Mouse (Mus musculus): ENCODE data around the gene Ttc8. TPM values are rescaled to one million over a fixed set of nuclear protein-coding genes. Genes with fewer than 3 reads are reported as not detected.

Ttc8 gene
- total RNA-seq, 1 experiment = 8.7 TPM

GRCm38 (mm10) chr12:98973461-98973860 lies 53.1 kb downstream of the Ttc8 start:
- no peak overlapping the region for H3K9ac ChIP-seq (ENCODE audit: insufficient read depth, low read depth, low read length, poor library complexity, severe bottlenecking)
- H3K4me3 ChIP-seq (ENCODE audit: insufficient read depth in 1 of 2, low read depth in 1 of 2, low read length in 2 of 2, poor library complexity in 1 of 2, severe bottlenecking in 1 of 2) = no peak overlapping the region
- peaks cover 0 to 2% of the 10 kb centered on the region in 2 experiments; a peak in 1 of 4 replicates for H3K4me1 ChIP-seq (ENCODE audit: control insufficient read depth in 2 of 2, insufficient read depth in 2 of 2, low read length in 2 of 2, poor library complexity in 1 of 2)
- TF ChIP-seq CHD2 (IDR thresholded peaks at IDR 0.05; ENCODE audit: low read depth, low read length) = no peak
- no peak for TF ChIP-seq MAFK (IDR thresholded peaks at IDR 0.05; ENCODE audit: insufficient read depth, low read depth, low read length)
- TF ChIP-seq ZC3H11A (IDR thresholded peaks at IDR 0.05; ENCODE audit: borderline replicate concordance, low read depth, low read length) = no peak
- no peak for TF ChIP-seq HCFC1 (IDR thresholded peaks at IDR 0.05; ENCODE audit: borderline replicate concordance, insufficient read depth, low read length)
- no peak for TF ChIP-seq ZNF384 (IDR thresholded peaks at IDR 0.05; ENCODE audit: low read depth, low read length)
- no peak for DNase-seq (ENCODE audit: low read depth, low spot score)
- no peaks in the 10 kb centered on the region for H3K9me3 ChIP-seq (ENCODE audit: control insufficient read depth, insufficient read depth, low read depth, low read length)
- no peaks in the 10 kb centered on the region for H3K36me3 ChIP-seq (ENCODE audit: control insufficient read depth, insufficient read depth, low read length, poor library complexity, severe bottlenecking)
- in situ Hi-C loops (cut with MboI; ENCODE audit: low sequenced_read_pairs in 2 of 2, unreplicated experiment in 2 of 2) = no loop called here
- no peak overlapping the region for H3K27ac ChIP-seq (ENCODE audit: insufficient read depth, low read depth, low read length, poor library complexity, severe bottlenecking)

- Histone ChIP-seq H3K4me3 (ENCODE audit: insufficient read depth in 1 of 2, low read depth in 1 of 2, low read length in 2 of 2, poor library complexity in 1 of 2, severe bottlenecking in 1 of 2) (no peak overlapping the region), H3K9me3 (ENCODE audit: control insufficient read depth, insufficient read depth, low read depth, low read length) (no peaks in the 10 kb centered on the region), H3K27ac (ENCODE audit: insufficient read depth, low read depth, low read length, poor library complexity, severe bottlenecking) (no peak overlapping the region), H3K9ac (ENCODE audit: insufficient read depth, low read depth, low read length, poor library complexity, severe bottlenecking) (no peak overlapping the region), H3K36me3 (ENCODE audit: control insufficient read depth, insufficient read depth, low read length, poor library complexity, severe bottlenecking) (no peaks in the 10 kb centered on the region), H3K4me1 (ENCODE audit: control insufficient read depth in 2 of 2, insufficient read depth in 2 of 2, low read length in 2 of 2, poor library complexity in 1 of 2) (peaks cover 0 to 2% of the 10 kb centered on the region in 2 experiments; a peak in 1 of 4 replicates)
- DNase-seq (ENCODE audit: low read depth, low spot score) = no peak
- in situ Hi-C loops (cut with MboI; ENCODE audit: low sequenced_read_pairs in 2 of 2, unreplicated experiment in 2 of 2) = no loop called here
- TF ChIP-seq MAFK (IDR thresholded peaks at IDR 0.05; ENCODE audit: insufficient read depth, low read depth, low read length) = no peak
- TF ChIP-seq ZNF384 (IDR thresholded peaks at IDR 0.05; ENCODE audit: low read depth, low read length) = no peak
- no peak for TF ChIP-seq ZC3H11A (IDR thresholded peaks at IDR 0.05; ENCODE audit: borderline replicate concordance, low read depth, low read length)
- TF ChIP-seq CHD2 (IDR thresholded peaks at IDR 0.05; ENCODE audit: low read depth, low read length) = no peak
- TF ChIP-seq HCFC1 (IDR thresholded peaks at IDR 0.05; ENCODE audit: borderline replicate concordance, insufficient read depth, low read length) = no peak
Observed at GRCm38 (mm10) chr12:98974157-98974804, 53.9 kb downstream of the Ttc8 start.

DNA sequence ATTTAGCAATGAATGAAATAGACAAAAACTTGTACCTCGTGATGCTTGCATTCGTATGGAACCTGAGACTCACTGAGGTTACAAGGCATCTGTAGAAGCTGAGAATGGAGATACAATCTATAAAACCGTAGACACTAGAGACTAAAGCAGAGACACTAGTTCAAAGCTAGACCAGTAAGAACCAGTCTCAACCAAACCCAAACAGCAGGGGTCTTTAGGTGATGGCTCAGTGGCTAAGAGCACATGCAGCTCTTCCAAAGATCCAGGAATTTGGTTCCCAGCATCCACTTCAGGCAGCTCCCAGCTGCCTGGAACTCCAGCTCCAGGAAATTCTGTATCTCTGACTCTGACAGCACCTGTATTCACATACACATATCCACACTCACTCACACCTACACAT lies 60.7 kb downstream of the Ttc8 start:
- Histone ChIP-seq H3K4me1 (ENCODE audit: control insufficient read depth in 2 of 2, insufficient read depth in 2 of 2, low read length in 2 of 2, poor library complexity in 1 of 2) (no peaks in the 10 kb centered on the region), H3K9ac (ENCODE audit: insufficient read depth, low read depth, low read length, poor library complexity, severe bottlenecking) (no peak overlapping the region), H3K36me3 (ENCODE audit: control insufficient read depth, insufficient read depth, low read length, poor library complexity, severe bottlenecking) (no peaks in the 10 kb centered on the region), H3K9me3 (ENCODE audit: control insufficient read depth, insufficient read depth, low read depth, low read length) (no peaks in the 10 kb centered on the region), H3K4me3 (ENCODE audit: insufficient read depth in 1 of 2, low read depth in 1 of 2, low read length in 2 of 2, poor library complexity in 1 of 2, severe bottlenecking in 1 of 2) (no peak overlapping the region), H3K27ac (ENCODE audit: insufficient read depth, low read depth, low read length, poor library complexity, severe bottlenecking) (no peak overlapping the region)
- in situ Hi-C loops (cut with MboI; ENCODE audit: low sequenced_read_pairs in 2 of 2, unreplicated experiment in 2 of 2) = no loop called here
- no peak for TF ChIP-seq CHD2 (IDR thresholded peaks at IDR 0.05; ENCODE audit: low read depth, low read length)
- TF ChIP-seq MAFK (IDR thresholded peaks at IDR 0.05; ENCODE audit: insufficient read depth, low read depth, low read length) = no peak
- TF ChIP-seq ZNF384 (IDR thresholded peaks at IDR 0.05; ENCODE audit: low read depth, low read length) = no peak
- no peak for TF ChIP-seq ZC3H11A (IDR thresholded peaks at IDR 0.05; ENCODE audit: borderline replicate concordance, low read depth, low read length)
- TF ChIP-seq HCFC1 (IDR thresholded peaks at IDR 0.05; ENCODE audit: borderline replicate concordance, insufficient read depth, low read length) = no peak
- DNase-seq (ENCODE audit: low read depth, low spot score) = peak; percentile 62

GRCm38 (mm10) chr12:98984785-98985184 lies 64.4 kb downstream of the Ttc8 start:
- no peak for DNase-seq (ENCODE audit: low read depth, low spot score)
- Histone ChIP-seq H3K9ac (ENCODE audit: insufficient read depth, low read depth, low read length, poor library complexity, severe bottlenecking) (no peak overlapping the region), H3K4me3 (ENCODE audit: insufficient read depth in 1 of 2, low read depth in 1 of 2, low read length in 2 of 2, poor library complexity in 1 of 2, severe bottlenecking in 1 of 2) (no peak overlapping the region), H3K36me3 (ENCODE audit: control insufficient read depth, insufficient read depth, low read length, poor library complexity, severe bottlenecking) (no peaks in the 10 kb centered on the region), H3K9me3 (ENCODE audit: control insufficient read depth, insufficient read depth, low read depth, low read length) (no peaks in the 10 kb centered on the region), H3K27ac (ENCODE audit: insufficient read depth, low read depth, low read length, poor library complexity, severe bottlenecking) (no peak overlapping the region), H3K4me1 (ENCODE audit: control insufficient read depth in 2 of 2, insufficient read depth in 2 of 2, low read length in 2 of 2, poor library complexity in 1 of 2) (no peaks in the 10 kb centered on the region)
- no peak for TF ChIP-seq CHD2 (IDR thresholded peaks at IDR 0.05; ENCODE audit: low read depth, low read length)
- no peak for TF ChIP-seq ZC3H11A (IDR thresholded peaks at IDR 0.05; ENCODE audit: borderline replicate concordance, low read depth, low read length)
- no peak for TF ChIP-seq ZNF384 (IDR thresholded peaks at IDR 0.05; ENCODE audit: low read depth, low read length)
- no peak for TF ChIP-seq HCFC1 (IDR thresholded peaks at IDR 0.05; ENCODE audit: borderline replicate concordance, insufficient read depth, low read length)
- TF ChIP-seq MAFK (IDR thresholded peaks at IDR 0.05; ENCODE audit: insufficient read depth, low read depth, low read length) = no peak
- in situ Hi-C loops (cut with MboI; ENCODE audit: low sequenced_read_pairs in 2 of 2, unreplicated experiment in 2 of 2) = no loop called here
